ENCODE assay signal across 8 mouse cellular contexts in genomic region chr12:21227076-21227980, GRCm38 (mm10). TPM values are rescaled to one million over a fixed set of nuclear protein-coding genes. Genes with fewer than 3 reads are reported as not detected.
A peak's percentile ranks its signal among the peaks of the same experiment; 100 is the strongest.
DNase-seq lines count a peak whose midpoint lies in the region; ATAC-seq and TF ChIP-seq lines count a peak whose summit lies in the region.

No protein-coding gene starts in this region.

- intact Hi-C loops in left cerebral cortex, postnatal 14 days (cut with DNase I), result loop anchor here (5.0 kb wide), 1 partner anchor 115 kb away; no protein-coding TSS in a partner anchor
- intact Hi-C loops in left cerebral cortex, postnatal 36 days (cut with DNase I), result loop anchor here (2.0 kb wide), 1 partner anchor 117 kb away; no protein-coding TSS in a partner anchor

- H3K27ac ChIP-seq in cortical plate, adult 2 months (ENCODE audit: insufficient read depth, low read length), result no peak overlapping the region
- H3K27ac ChIP-seq in heart, embryonic 13.5 days (replicated peaks), result peak overlapping the region; percentile 79

- no peak overlapping the region for H3K4me3 ChIP-seq in cortical plate, adult 2 months (ENCODE audit: insufficient read depth, low read length)
- H3K4me3 ChIP-seq in heart, embryonic 13.5 days, result no peak overlapping the region
- peak overlapping the region; percentile 71 for H3K4me3 ChIP-seq in megakaryocyte, embryonic 14.5 days (replicated peaks)

- 20% methylated on average over 6 of the region's 6 CpGs for WGBS in heart, embryonic 13.5 days

- no peaks in the 10 kb centered on the region for H3K9me3 ChIP-seq in heart, embryonic 13.5 days
- no peaks in the 10 kb centered on the region for H3K9me3 ChIP-seq in megakaryocyte, embryonic 14.5 days

- peak; percentile 15; the same call in 1 of the 2 replicates for TF ChIP-seq CTCF in cortical plate, adult 2 months (IDR thresholded peaks at IDR 0.05; ENCODE audit: extremely low read depth, insufficient read depth, low read length)

- peak overlapping the region; percentile 4; the same call in 1 of the 2 replicates for H3K4me2 ChIP-seq in heart, embryonic 13.5 days

- H3K27me3 ChIP-seq in heart, embryonic 13.5 days (replicated peaks), result no peaks in the 10 kb centered on the region
- H3K27me3 ChIP-seq in megakaryocyte, embryonic 14.5 days (replicated peaks), result no peaks in the 10 kb centered on the region

- ATAC-seq in activated CD4-positive, CD25-positive, alpha-beta regulatory T cell, adult 4 months, result peak; percentile 43
- ATAC-seq in heart, embryonic 13.5 days (ENCODE audit: extremely low read depth, insufficient number of reproducible peaks, low FRiP score, low TSS enrichment), result peak; percentile 38; the same call in 1 of the 2 replicates

- peaks cover 53% of the 10 kb centered on the region for H3K36me3 ChIP-seq in heart, embryonic 13.5 days
- peaks cover 71% of the 10 kb centered on the region for H3K36me3 ChIP-seq in megakaryocyte, embryonic 14.5 days (replicated peaks; ENCODE audit: low read length)

- H3K9ac ChIP-seq in heart, embryonic 13.5 days, result peak overlapping the region; percentile 24; the same call in 1 of the 2 replicates

- H3K4me1 ChIP-seq in cortical plate, adult 2 months (ENCODE audit: control insufficient read depth, insufficient read depth, low read length), result peaks cover 5% of the 10 kb centered on the region; the same call in 1 of the 2 replicates
- peaks cover 28% of the 10 kb centered on the region for H3K4me1 ChIP-seq in heart, embryonic 13.5 days
- peaks cover 91% of the 10 kb centered on the region for H3K4me1 ChIP-seq in megakaryocyte, embryonic 14.5 days

- DNase-seq in left cerebral cortex, postnatal 14 days (ENCODE audit: low spot score in 2 of 2), result peak; percentile 24 to 44
- no peak for DNase-seq in left cerebral cortex, postnatal 36 days (ENCODE audit: low spot score in 2 of 2)
- peak; percentile 84 for DNase-seq in kidney, postnatal 10 days
- DNase-seq in testis, postnatal 10 days (ENCODE audit: low spot score), result peak; percentile 61

- no peak for TF ChIP-seq POLR2A in cortical plate, adult 2 months (IDR thresholded peaks at IDR 0.05; ENCODE audit: extremely low read depth, insufficient read depth, low read length)

RNA-seq across cellular contexts. Expression of gene Cpsf3, which starts 57.9 kb away (rescaled TPM):
- total RNA-seq in left cerebral cortex, postnatal 14 days (2021), result 10 to 100 TPM; 43.6 to 48.4 TPM
- 10 to 100 TPM; 42.2 to 47.4 TPM for total RNA-seq in left cerebral cortex, postnatal 36 days (2021)
- 100 to 1,000 TPM; 119 to 123 TPM for polyA plus RNA-seq in activated CD4-positive, CD25-positive, alpha-beta regulatory T cell, adult 4 months (2017; shearing (Covaris generic))
- polyA plus RNA-seq in cortical plate, adult 2 months (2012; rRNA removed), result 57.0 and 58.0 TPM in 2 replicates
- 64.6 and 68.4 TPM in 2 replicates for polyA plus RNA-seq in heart, embryonic 13.5 days (2015; fragmentation: Nextera tagmentation; extraction: Ambion mirVana)
- polyA plus RNA-seq in megakaryocyte, embryonic 14.5 days (2012; ENCODE audit: insufficient read depth, low replicate concordance), result 2.6 TPM in 1 of 2 replicates, not detected in the other

RNA-seq across cellular contexts. Expression of gene Itgb1bp1, which starts 58.8 kb away (rescaled TPM):
- total RNA-seq in left cerebral cortex, postnatal 14 days (2021), result 10 to 100 TPM; 34.3 to 37.1 TPM
- total RNA-seq in left cerebral cortex, postnatal 36 days (2021), result 10 to 100 TPM; 31.2 to 34.3 TPM
- 10 to 100 TPM; 81.7 to 94.8 TPM for polyA plus RNA-seq in activated CD4-positive, CD25-positive, alpha-beta regulatory T cell, adult 4 months (2017; shearing (Covaris generic))
- 31.0 and 34.9 TPM in 2 replicates for polyA plus RNA-seq in cortical plate, adult 2 months (2012; rRNA removed)
- polyA plus RNA-seq in heart, embryonic 13.5 days (2015; fragmentation: Nextera tagmentation; extraction: Ambion mirVana), result 33.4 and 37.7 TPM in 2 replicates
- 4.4 and 19.5 TPM in 2 replicates for polyA plus RNA-seq in megakaryocyte, embryonic 14.5 days (2012; ENCODE audit: insufficient read depth, low replicate concordance)

Comparison
In these comparisons a context has a peak if more than half of its experiments do, and no peak if none do; other contexts are left out.
1. DNase-seq: peak in left cerebral cortex, postnatal 14 days (2 of 2), kidney, postnatal 10 days (single experiment) and testis, postnatal 10 days (single experiment); none in left cerebral cortex, postnatal 36 days (0 of 2).
2. RNA of gene Cpsf3, which starts 57.9 kb away (polyA plus RNA-seq): 119 to 123 TPM in activated CD4-positive, CD25-positive, alpha-beta regulatory T cell, adult 4 months, 64.6 to 68.4 TPM in heart, embryonic 13.5 days and 57.0 to 58.0 TPM in cortical plate, adult 2 months; 2.6 TPM in megakaryocyte, embryonic 14.5 days; every median in the first group is over 10 times any median in the second.